Mouse (Mus musculus) midbrain, embryonic 14.5 days (tissue): ENCODE data around the gene Tmem8. TPM values are rescaled to one million over a fixed set of nuclear protein-coding genes. Genes with fewer than 3 reads are reported as not detected.
"Not testable (repeated sequence)": the region's sequence is repeated elsewhere in the genome, so short reads cannot be mapped to it uniquely, and the experiment has no call there.

ENCODE experiments used
- ATAC-seq: fragments of 200-750 bp; cut with Nextera tagmentation; 2 replicates; pipeline ENCODE4 v1.8.0; 2017; ENCODE audit warnings: moderate number of reproducible peaks, moderate library complexity; ENCODE audit not compliant: low FRiP score, low TSS enrichment
- DNase-seq: peaks from one replicate; pipeline ENCODE4 v3.0.0-alpha.2; 2015
- H3K27ac ChIP-seq: fragments of 300-500 bp; sonication (generic); replicated peaks from 2 replicates; pipeline ENCODE4 v1.5.1; 2014; ENCODE audit warnings: mild to moderate bottlenecking, low read depth, low read length, moderate library complexity
- H3K27me3 ChIP-seq: fragments of 300-500 bp; sonication (generic); 2 replicates; pipeline ENCODE4 v1.6.1; 2014; ENCODE audit warnings: low read length, control low read depth, mixed read lengths; ENCODE audit not compliant: control insufficient read depth, insufficient read depth
- H3K36me3 ChIP-seq: fragments of 300-500 bp; sonication (generic); 2 replicates; pipeline ENCODE4 v1.6.1; 2014; ENCODE audit warnings: low read length, control low read depth; ENCODE audit not compliant: control insufficient read depth, insufficient read depth
- H3K4me1 ChIP-seq: fragments of 300-500 bp; sonication (generic); 2 replicates; pipeline ENCODE4 v1.6.1; 2014; ENCODE audit warnings: mild to moderate bottlenecking, antibody characterized with exemption, low read length, control low read depth; ENCODE audit not compliant: control insufficient read depth, insufficient read depth
- H3K4me2 ChIP-seq: fragments of 300-500 bp; sonication (generic); 2 replicates; pipeline ENCODE4 v1.6.1; 2014; ENCODE audit warnings: mild to moderate bottlenecking, low read length, moderate library complexity
- H3K4me3 ChIP-seq: fragments of 300-500 bp; sonication (generic); replicated peaks from 2 replicates; pipeline ENCODE4 v1.5.1; 2014; ENCODE audit warnings: low read depth, low read length
- H3K9ac ChIP-seq: fragments of 300-500 bp; sonication (generic); replicated peaks from 2 replicates; pipeline ENCODE4 v1.6.1; 2014; ENCODE audit warnings: mild to moderate bottlenecking, low read length, moderate library complexity
- H3K9me3 ChIP-seq: fragments of 300-500 bp; sonication (generic); 2 replicates; pipeline ENCODE4 v1.6.1; 2016; ENCODE audit warnings: low read length, control low read depth, mixed read lengths; ENCODE audit not compliant: control insufficient read depth
- WGBS: fragments of 180-500 bp; shearing (Covaris S2); extraction: QIAGEN DNeasy Blood & Tissue Kit; methylation state at CpG from one replicate; pipeline ENCODE4 v1.1.7; 2014; 5-methylcytosine and 5-hydroxymethylcytosine counted together
- polyA plus RNA-seq: library from polyadenylated mRNA; unstranded; fragments of >200 nt; fragmentation: Nextera tagmentation; extraction: Ambion mirVana; gene quantifications from 2 replicates; pipeline ENCODE4 v1.2.1, GENCODE M21; 2014

Gene Tmem8
- polyA plus RNA-seq, 1 experiment from 2014 or later, result 2.4 TPM

DNA sequence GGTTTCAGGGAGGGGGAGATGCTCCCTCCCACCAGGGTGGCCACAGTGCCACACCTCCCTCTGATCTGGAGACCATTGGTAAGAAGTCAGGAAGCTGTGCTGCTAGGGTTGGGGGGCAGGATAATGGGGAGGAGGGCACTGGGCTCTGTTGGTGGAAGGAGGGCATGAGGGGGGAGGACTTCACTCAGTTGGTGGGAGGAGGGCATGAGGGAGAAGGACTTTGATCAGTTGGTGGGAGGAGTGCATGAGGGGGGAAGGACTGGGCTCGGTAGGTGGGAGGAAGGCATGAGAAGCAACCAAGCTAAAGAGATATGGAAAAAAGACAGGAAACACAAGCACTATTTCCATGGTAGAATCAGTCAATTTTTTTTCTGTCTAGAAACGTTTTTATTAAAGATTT, 32.2 kb upstream of the Tmem8 start:
- ATAC-seq (no peak), DNase-seq (no peak)
- no peak overlapping the region for H3K9ac ChIP-seq
- 49% methylated on average over 2 of the region's 2 CpGs for WGBS
- no peak overlapping the region for H3K27ac ChIP-seq
- H3K27me3 ChIP-seq, result no peaks in the 10 kb centered on the region
- no peak overlapping the region for H3K4me2 ChIP-seq
- no peak overlapping the region for H3K4me3 ChIP-seq
- no peaks in the 10 kb centered on the region for H3K9me3 ChIP-seq
- H3K4me1 ChIP-seq, result no peaks in the 10 kb centered on the region
- peaks cover 8% of the 10 kb centered on the region; the same call in 1 of the 2 replicates for H3K36me3 ChIP-seq

DNA sequence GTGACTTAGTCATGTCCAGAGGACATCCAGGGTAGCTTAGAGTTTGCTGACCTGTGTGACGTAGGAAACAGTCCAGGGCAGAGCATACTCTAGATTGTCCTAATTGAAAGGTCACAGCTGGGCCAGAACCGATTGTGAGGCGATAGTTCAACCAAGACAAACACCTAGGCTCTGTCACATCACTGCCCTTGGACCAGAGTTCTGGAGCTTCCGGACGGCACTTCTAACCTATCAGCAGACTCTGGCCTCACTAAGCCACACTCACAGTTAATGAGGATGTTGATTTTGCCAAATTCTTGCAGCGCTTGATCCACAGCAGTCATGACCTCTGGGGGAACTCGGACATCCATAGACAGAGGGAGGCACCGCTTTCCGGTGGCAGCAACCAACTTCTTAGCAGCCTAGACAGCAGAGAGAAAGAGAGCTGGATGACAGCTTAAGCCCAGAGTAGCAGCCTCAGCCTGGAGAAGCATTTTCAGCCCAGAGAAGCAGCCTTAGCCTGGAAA, 26.0 kb upstream of the Tmem8 start:
- Histone ChIP-seq H3K4me2 (no peak overlapping the region), H3K9ac (no peak overlapping the region), H3K9me3 (no peaks in the 10 kb centered on the region), H3K27me3 (no peaks in the 10 kb centered on the region), H3K4me1 (0 out of 2 replicates have a peak, but pooled peaks cover 2% of the 10 kb centered on the region), H3K27ac (no peak overlapping the region), H3K4me3 (no peak overlapping the region), H3K36me3 (peaks cover 5% of the 10 kb centered on the region; the same call in 1 of the 2 replicates)
- ATAC-seq (no peak), DNase-seq (no peak)
- 95% methylated on average over 9 of the region's 9 CpGs for WGBS

GRCm38 (mm10) chr17:26089905-26090632, 23.0 kb upstream of the Tmem8 start, which contains the start of gene Decr2:
Gene Decr2, minus strand, starts transcription at chr17:26090337.
- Histone ChIP-seq H3K9ac (peak within 1 kb of the TSS; percentile 69), H3K4me1 (0 out of 2 replicates have a peak, but pooled peaks cover 5% of the 10 kb centered on the region), H3K27ac (peak within 1 kb of the TSS; percentile 77), H3K36me3 (no peaks in the 10 kb centered on the region), H3K9me3 (no peaks in the 10 kb centered on the region), H3K4me3 (peak within 1 kb of the TSS; percentile 46), H3K4me2 (peak within 1 kb of the TSS; percentile 62), H3K27me3 (no peaks in the 10 kb centered on the region)
- DNase-seq (peak; percentile 96), ATAC-seq (peak; percentile 76; the same call in 1 of the 2 replicates)
- WGBS, result 2% methylated on average over 32 of the region's 32 CpGs

DNA sequence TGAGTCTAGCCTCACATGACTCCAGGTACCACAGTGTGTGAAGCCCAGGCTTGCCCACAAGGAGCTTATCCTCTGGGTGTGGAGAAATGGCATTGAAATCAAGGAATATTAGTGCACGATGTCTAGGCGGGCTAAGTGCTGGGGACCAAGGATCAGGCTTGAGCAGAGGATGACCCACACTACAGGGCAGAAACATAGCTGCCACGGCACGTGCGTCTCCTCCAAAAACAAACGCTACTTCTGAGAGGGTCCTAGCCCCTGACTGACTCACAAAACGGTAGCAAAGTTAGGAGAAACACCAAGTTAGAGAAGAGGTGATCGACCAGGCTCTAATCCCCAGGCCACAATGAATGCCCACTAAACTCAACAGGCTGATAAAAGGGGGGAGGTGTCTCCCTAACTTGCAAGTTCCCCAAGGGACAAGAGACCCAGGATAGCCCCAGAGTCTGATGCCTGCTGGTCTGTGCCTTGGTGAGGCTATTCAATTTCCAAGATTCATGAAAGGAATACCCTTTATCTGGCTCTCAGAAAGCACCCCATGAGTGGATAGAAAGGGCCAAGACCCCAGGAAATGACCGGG, 18.5 kb upstream of the Tmem8 start:
- Histone ChIP-seq H3K9ac (peak overlapping the region; percentile 71), H3K4me3 (peak overlapping the region; percentile 56), H3K27me3 (no peaks in the 10 kb centered on the region), H3K4me1 (peaks cover 3% of the 10 kb centered on the region; the same call in 1 of the 2 replicates), H3K27ac (peak overlapping the region; percentile 55; the same call in 1 of the 2 replicates), H3K4me2 (peak overlapping the region; percentile 86), H3K9me3 (no peaks in the 10 kb centered on the region), H3K36me3 (no peaks in the 10 kb centered on the region)
- DNase-seq, result no peak
- ATAC-seq, result no peak
- 27% methylated on average over 9 of the region's 9 CpGs for WGBS

- Histone ChIP-seq H3K27me3 (no peaks in the 10 kb centered on the region), H3K27ac (peak within 1 kb of the TSS; percentile 55), H3K36me3 (no peaks in the 10 kb centered on the region), H3K4me1 (peaks cover 2% of the 10 kb centered on the region; the same call in 1 of the 2 replicates), H3K9me3 (no peaks in the 10 kb centered on the region), H3K4me3 (peak within 1 kb of the TSS; percentile 56), H3K4me2 (peak within 1 kb of the TSS; percentile 86), H3K9ac (peak within 1 kb of the TSS; percentile 71)
- WGBS, result 2% methylated on average over 47 of the region's 47 CpGs
- DNase-seq (peak; percentile 81), ATAC-seq (peak; percentile 70; the same call in 1 of the 2 replicates)
Observed at GRCm38 (mm10) chr17:26095121-26095740, 17.9 kb upstream of the Tmem8 start, which contains the start of gene Nme4. Gene Nme4, minus strand, starts transcription at chr17:26095602.

DNA sequence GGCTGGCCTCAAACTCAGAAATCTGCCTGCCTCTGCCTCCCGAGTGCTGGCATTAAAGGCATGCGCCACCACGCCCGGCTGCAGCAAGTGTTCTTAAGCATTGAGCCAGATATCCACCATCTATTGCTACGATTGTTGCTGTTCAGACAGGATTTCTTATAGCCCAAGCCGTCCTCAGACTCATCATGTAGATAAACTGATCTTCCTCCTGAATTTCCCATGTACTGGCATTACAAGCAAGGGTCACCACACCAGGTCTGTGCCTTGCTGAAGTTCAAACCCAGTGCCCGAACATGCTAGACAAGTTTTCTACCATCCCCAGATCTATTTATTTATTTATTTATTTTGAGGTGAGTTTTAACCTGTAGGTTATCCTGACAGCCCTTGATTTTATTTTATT, 14.6 kb upstream of the Tmem8 start:
- Histone ChIP-seq H3K27ac (no peak overlapping the region), H3K9ac (no peak overlapping the region), H3K36me3 (no peaks in the 10 kb centered on the region), H3K4me3 (no peak overlapping the region), H3K4me2 (no peak overlapping the region), H3K27me3 (no peaks in the 10 kb centered on the region), H3K9me3 (no peaks in the 10 kb centered on the region), H3K4me1 (peaks cover 2% of the 10 kb centered on the region; the same call in 1 of the 2 replicates)
- WGBS, result 90% methylated on average over 7 of the region's 7 CpGs
- ATAC-seq (no peak), DNase-seq (no peak)

DNA sequence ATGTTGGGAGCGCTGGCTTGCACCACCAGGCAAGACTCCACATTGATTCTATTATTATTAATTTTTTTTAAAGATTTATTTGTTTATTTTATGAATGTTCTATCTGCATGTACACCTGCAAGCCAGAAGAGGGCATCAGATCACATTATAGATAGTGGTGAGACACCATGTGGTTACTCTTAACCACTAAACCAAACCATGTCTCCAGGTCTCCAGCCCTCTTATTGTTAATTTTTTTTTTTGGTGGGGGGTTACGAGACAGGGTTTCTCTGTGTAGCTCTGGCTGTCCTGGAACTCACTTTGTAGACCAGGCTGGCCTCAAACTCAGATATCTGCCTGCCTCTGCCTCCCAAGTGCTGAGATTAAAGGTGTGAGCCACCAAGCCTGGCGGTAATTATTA, 13.8 kb upstream of the Tmem8 start:
- not testable (repeated sequence) for H3K4me2 ChIP-seq, H3K9me3 ChIP-seq, H3K4me3 ChIP-seq, H3K4me1 ChIP-seq, ATAC-seq, H3K9ac ChIP-seq, H3K36me3 ChIP-seq, H3K27ac ChIP-seq, H3K27me3 ChIP-seq
- WGBS, result 68% methylated on average over 3 of the region's 3 CpGs
- peak; percentile 34 for DNase-seq

- no peaks in the 10 kb centered on the region for H3K36me3 ChIP-seq
- 41% methylated on average over 2 of the region's 2 CpGs for WGBS
- no peak overlapping the region for H3K27ac ChIP-seq
- no peak overlapping the region for H3K4me3 ChIP-seq
- H3K9ac ChIP-seq, result no peak overlapping the region
- no peaks in the 10 kb centered on the region; the same call in 1 of the 2 replicates for H3K4me1 ChIP-seq
- ATAC-seq, result no peak
- DNase-seq, result no peak
- no peaks in the 10 kb centered on the region for H3K27me3 ChIP-seq
- H3K4me2 ChIP-seq, result no peak overlapping the region
- H3K9me3 ChIP-seq, result no peaks in the 10 kb centered on the region
Observed at GRCm38 (mm10) chr17:26100166-26100565, 12.9 kb upstream of the Tmem8 start.
